Mouse (Mus musculus) left cerebral cortex, adult 9 months (tissue): Measurements from ENCODE around the gene Retsat.

ENCODE experiments used
- DNase-seq, 2 experiments: peaks; one replicate each; pipeline ENCODE4 v3.0.0; 2022; ENCODE audit warnings: low spot score in 2 of 2

The Retsat gene

DNA sequence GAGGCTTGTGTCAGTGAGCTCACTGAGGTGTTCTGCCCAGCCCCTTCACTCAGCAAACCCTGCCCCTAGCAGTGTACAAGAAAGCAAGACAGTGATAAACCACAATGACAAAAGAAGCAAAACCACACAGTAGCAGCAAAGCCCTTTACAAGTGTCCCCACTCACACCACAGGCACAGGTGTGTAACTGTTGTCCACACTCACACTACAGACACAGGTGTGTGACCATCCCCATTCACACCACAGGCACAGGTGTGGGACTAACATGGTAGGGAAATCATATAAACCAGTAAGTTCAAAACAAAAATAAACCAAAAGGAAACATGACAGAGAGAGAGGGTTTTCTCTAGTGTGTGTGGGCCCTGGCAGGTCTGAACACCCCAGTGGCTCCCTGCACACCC is 10.0 kb upstream of the Retsat start:
- DNase-seq, result no peak

DNA sequence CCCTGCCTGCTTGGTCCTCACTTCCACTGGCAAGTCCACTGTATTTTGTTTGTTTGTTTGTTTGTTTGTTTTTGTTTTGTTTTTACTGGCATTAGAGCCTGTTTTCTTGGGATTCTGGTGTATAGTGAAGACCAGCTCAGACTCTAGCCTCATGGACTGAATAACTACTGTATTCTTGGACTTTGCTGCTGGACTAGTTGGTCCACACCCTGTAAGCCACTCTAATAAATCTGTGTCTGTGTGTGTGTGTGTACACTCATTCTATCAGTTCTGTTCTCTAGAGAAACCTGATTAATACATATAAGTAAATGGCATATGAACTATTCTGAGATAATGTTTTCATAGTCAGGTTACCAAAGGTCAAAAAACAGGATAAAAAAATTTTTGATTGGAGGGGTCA is 8.2 kb upstream of the Retsat start:
- no peak for DNase-seq

DNA sequence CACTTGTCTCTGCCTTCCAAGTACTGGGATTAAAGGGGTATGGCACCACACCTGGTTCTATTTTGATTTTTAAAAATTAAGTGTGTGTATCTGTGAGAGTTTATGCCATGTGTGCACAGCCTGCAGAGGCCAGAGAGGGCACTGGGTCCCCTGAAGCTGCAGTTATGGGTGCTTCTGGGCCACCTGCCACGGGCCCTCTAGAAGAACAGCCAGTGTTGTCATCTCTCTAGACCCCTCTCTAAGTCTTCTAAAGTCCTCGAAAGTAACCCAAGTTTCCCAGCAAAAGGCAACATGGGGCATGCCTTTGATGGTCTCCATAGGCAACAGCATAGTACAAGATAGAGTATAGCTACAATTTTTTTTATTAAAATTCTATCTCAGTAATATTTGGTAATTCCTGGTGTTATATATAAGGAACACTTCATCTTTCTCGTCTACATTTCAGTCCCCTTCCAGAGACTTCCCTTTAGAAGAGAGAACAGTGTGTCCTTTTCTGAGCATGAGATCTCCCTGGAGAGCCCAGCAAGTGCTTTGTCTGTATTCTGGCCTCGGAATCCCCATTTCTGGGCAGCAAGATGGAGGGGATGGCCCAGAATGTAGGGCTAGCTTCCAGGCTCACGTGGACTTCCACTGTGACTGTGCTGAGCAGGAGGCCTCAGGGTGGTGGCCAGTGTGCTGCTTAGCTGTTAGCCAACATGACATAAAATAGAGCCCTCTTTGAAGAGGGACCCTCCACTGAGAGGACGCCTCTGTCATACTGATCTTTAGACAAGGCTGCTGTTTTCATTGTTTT is 5.1 kb upstream of the Retsat start:
- no peak for DNase-seq

DNA sequence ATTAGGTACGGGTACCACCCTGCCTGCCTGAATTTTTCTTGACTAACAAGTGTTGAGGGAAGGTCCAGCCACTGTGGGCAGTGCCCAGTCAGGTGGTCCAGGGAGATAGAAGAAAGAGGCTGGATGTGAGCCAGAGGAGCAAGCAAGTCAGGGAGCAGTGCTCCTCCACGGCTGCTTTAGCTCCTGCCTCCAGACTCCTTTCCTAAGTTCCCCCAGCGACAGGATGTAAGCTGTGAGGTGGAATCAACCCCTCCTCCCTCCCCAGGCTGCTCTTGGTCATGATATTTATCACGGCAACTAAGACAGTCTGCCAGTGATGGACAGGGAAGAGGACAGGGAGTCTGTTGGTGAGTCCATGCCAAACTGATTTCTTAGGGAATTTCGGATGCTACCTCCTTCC is 4.4 kb upstream of the Retsat start:
- no peak for DNase-seq

DNA sequence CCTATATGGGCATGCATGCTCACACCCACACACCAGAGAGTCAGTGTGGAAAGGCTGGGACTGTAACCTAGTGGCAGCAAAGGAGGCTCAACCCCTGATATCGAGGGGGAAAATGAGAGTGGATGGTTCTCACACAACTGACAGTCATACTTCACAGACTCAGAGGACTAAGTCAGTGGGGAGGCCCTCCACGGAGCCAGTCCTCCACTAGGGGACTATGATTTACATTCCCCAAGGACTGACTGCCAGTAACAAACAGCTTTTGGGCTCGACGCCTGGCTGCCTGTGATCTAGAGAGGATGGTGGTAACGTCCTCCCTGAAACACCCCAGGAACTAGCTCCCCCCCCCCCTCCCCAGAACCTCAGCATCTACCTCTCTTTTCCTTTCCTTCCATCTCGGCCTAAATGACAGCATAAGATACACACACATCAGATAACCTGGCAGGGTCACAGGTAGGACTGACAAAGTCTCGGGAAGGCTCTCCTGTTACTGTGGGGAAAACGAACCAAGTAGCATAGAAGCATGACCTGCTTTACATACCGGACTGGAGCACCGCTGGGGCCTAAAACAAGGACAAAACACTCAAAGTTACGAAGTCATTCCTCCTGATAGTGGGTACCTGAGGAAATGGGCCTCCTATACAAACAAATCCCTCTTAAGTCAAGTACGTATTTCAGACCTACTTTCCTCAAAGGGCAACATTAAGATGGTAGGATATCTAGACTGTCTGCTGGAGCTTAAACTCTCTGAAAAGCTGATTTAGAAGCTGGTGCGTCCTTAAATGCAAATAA is 996 bp upstream of the Retsat start:
- DNase-seq, result no peak

DNA sequence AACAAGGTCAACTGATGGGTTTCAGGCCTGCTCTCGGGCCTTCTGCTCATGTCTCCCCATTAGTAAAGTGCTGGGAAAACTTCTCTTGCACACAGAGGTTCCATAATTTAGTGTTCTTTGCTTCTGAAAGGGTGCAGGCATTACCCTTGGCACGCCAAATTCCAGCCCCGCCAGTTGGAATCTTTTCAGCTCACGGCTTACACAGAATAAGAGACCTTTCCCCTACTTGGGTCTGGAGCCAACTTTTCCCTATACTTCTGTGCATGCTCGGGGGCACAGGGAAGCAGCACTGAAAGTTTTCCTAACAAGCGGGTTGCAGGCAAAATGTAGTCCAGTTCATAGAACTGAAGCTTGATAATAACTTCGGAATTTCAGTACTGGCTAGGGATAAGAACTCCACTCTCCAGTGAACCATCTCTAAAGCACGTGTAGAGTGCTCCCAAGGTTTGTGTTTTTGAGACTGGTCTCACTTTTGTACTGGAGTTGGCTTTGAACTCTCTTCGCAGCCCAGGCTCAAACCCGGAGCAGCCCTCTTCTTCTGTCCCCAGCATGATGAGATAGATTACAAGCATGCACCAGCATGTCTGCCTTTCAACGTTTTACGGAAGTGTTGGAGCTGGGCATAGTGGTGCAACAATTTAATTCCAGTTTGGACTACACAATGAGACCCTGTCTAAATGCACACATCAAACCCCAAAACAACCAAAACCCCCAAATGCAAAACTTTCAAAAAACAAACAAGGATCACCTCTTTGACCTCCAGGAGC is 699 bp downstream of the Retsat start:
- DNase-seq, result peak in 1 of 2 experiments; percentile 47

DNA sequence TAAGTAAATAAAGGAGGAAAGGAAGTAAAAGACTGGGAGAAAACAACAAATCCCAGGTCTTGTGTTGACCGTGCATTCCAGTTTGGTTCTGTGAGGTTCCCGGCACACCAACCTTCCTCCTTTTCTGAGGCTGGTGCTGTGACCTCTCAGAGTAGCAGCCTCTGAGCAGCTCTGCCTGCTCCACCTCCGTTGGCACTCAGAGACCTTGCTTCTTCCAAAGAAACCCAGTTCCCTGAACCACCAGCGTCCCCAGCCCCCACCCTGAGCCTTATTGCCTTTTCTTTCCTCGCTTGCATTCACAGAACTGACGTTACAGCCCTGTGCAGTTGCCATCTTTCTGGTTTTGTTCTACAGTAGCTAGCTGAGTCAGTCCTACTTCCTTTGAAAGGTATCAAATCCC is 1.9 kb downstream of the Retsat start:
- DNase-seq, result no peak

DNA sequence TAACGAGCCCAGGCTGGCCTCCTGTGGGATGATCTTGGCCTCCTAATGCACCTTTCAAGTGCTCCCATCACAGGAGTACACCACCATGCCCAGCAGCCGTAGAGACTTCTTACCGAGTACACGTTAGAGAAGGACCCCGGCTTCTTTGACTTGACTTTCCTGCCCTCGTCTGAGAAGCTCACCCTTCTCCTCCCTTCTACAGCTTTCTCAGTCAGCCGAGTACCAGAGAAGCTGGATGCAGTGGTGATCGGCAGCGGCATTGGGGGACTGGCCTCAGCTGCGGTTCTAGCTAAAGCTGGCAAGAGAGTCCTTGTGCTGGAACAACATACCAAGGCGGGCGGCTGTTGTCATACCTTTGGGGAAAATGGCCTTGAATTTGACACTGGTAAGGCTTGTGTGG is 2.5 kb downstream of the Retsat start:
- DNase-seq, result no peak

DNA sequence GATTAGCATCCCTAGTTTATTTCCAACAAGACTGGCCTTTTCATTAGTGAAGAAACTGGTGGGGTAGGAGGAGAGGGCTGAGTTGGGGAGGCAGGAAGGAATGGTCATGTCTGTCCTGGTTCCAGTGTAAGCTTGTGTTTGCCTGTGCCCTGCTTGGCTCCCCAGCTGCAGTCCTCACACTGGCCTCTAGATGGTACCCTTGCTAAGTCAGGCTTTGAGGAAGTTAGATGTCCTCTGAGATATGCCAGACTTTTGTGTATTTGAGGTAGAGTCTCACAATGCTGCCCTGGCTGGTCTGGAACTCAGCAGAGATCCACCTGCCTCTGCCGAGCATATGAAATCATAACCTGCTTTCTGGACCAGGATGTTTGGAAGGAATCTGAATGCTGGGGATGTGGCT is 3.5 kb downstream of the Retsat start:
- peak in 1 of 2 experiments; percentile 88 for DNase-seq

DNA sequence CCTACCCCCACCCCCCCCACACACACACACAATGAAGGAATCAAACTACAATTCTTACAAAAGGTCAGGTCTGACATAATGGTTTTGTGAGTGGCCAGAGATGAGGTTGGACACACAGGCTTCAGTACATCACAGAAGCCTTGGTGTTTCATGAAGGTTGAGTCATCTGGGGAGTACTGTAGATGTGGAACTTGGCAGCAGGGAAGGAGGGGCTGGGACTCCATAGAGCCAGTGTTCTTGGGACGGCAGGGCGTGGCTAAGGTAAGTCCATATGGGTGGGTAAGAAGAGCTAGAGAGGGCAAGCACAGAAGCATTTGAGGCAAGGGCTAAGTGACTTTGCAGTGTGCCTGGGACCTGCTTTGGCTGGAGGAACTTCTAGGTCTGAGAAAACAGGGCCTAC is 5.8 kb downstream of the Retsat start:
- no peak for DNase-seq

DNA sequence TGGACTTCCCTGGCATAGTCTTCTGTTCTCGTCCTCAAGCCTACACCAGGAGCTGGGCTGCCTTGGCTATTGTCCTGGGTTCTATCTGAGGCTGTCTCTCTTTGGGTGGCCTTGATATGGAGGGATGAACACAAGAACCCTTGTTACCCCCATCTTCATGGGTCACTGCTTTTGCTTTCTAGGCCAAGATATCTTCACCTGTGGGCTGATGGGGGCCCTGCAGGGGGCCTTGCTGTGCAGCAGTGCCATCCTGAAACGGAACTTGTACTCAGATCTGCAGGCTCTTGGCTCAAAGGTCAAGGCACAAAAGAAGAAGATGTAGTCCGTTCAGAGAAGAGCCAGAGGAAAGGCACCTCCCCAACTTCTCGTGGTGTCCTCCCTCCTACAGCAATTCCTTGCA is 8.8 kb downstream of the Retsat start:
- no peak for DNase-seq

DNA sequence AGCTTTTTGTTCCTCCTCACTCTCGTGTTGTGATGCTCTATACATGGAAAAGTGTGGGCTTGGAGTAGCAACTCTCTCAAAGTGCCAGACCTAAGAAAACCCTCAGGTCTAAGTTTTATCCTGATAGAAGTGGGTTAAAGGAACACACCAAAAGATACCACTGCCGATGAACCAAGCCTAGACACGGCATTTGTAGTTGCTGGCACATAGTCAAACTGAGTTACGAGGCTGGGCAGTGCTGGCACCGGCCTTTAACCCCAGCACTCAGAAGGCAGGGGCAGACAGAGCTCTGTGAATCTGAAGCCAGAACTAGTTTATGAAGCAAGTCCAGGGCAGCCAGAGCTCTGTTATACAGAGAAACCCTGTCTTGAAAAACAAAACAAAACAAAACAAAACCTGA is 9.4 kb downstream of the Retsat start:
- DNase-seq, result no peak

DNA sequence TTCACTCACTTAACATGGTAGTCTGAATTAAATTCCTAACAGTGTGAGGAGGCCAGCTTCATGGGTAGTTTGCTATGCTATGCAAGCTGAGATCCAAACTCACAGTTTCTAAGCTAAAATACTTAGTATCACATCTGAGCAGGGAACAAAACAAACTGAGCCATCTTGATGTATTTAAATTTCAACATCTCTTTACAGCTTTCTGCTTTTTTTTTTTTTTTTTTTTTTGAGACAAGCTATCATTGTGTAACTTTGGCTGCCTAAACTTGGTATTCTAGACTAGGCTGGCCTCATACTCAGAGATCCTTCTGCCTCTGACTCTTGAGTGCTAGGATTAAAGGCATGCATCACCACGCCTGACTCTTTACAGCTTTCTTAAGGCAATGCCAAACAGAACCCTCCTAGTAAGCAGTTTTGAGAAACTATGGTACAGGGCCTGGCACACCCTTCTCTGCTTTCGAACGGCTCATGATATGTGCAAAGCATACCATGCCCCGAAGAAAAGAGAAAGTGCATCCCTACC is 10.4 kb downstream of the Retsat start:
- no peak for DNase-seq

DNA sequence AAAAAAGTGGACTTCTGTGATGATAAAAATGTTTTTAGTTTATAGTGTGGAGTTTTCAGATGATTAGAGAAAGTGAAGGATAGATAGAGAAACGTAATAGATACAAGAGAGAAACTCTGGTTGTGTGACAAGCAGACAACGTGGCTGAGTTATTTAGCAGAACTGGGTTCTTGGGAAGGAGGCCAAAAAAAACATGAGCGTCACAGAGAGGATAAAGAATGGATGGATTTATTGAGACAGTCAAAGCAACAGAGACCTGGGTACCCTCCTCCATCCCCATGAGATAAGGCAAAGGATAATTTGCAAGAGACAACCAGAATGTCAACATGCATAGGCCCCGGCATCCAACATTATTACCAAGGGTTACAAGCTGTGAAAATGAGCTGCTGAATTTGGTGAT is 12.0 kb downstream of the Retsat start:
- no peak for DNase-seq

DNA sequence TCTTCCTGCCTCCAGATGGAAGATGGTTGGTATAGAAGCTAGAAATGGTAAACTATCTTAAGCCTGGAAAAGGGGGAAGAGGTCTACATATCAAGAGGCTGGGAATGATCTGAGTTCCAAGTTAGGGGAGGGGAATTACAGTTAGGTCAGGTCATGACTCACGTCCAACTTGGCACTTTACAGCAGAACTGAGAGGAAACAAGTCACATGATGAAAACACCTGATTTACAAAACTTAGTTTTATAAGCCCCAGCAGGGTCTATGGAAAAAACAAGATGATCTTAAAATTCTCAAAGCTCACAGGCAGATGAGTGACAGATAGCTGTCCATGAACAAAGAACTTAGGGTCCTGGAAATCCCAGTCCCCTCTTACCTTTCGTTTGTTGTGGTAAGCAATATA is 16.9 kb downstream of the Retsat start:
- DNase-seq, result no peak

DNA sequence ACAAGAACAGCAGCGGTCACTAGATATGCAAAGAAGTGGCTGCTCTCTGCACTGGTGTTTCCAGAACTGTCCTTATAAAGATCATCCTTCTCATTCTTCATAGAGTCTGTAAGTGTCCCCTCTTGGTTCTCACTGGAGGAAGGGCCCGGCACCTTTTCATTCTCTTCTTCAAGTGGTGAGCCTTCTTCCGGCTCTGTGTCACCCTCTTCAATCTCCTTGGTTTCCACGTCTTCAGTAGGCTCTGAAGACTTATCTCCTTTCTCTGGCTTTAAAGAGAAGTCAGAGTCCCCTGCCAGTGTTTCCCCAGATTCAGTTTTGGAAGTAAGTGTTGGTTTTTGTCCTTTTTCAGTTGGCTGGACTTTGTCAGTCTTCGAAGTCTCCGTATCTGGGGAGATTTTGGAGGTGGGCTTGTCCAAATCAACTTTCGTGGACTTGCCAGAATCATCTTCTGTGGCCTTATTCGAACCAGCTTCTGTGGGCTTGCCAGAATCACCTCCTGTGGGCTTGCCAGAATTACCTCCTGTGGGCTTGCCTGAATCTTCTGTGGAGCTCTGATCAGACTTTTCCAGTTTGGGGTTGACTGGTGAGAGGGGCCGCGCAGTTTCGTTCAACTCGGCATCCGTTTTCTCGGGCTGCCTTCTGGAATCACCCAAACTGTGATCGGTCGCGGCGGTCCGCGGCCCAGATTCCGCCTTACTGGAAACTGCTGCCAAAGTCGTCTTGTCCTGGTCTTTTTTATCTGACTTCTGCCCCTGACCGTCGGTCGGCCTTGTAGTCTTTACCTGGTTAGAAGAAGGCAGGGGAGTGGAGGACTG is 17.5 kb downstream of the Retsat start:
- DNase-seq, result no peak

DNA sequence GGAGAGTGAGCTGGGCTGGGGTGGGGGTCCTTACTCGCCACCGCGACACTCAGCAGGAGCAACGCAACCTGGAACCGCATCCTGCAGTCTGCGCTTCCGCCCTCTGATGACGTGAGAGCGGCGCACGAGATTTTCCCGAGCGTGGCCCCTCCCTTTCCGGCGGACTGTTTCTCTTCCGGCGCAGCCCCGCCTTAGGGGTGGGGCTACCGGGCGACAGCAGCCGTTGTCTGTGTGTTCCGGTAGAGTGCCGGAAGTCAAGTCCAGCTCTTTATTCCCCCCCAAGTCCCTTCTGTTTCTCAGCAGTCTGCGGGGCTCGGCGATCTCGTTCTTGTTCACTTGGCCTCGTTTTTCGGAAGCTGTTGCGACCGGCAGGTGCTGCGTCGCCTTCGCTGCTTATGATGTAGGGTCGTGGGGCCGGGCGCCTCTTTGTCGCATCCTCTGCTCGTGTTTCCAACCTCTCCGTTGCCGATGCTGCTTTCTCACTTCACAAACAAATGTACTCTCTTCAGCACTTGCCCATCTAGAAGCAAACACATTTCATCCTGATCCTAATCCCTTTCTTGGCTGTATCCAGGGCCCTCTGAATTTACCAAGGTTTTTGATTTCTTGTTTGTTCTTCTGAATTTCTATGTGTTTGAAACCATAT is 18.5 kb downstream of the Retsat start, which contains the start of gene Tgoln1:
Gene Tgoln1 (minus strand): TSS at position 358 of the 646 bp plus-strand sequence.
- peak; percentile 79 to 90 for DNase-seq

DNA sequence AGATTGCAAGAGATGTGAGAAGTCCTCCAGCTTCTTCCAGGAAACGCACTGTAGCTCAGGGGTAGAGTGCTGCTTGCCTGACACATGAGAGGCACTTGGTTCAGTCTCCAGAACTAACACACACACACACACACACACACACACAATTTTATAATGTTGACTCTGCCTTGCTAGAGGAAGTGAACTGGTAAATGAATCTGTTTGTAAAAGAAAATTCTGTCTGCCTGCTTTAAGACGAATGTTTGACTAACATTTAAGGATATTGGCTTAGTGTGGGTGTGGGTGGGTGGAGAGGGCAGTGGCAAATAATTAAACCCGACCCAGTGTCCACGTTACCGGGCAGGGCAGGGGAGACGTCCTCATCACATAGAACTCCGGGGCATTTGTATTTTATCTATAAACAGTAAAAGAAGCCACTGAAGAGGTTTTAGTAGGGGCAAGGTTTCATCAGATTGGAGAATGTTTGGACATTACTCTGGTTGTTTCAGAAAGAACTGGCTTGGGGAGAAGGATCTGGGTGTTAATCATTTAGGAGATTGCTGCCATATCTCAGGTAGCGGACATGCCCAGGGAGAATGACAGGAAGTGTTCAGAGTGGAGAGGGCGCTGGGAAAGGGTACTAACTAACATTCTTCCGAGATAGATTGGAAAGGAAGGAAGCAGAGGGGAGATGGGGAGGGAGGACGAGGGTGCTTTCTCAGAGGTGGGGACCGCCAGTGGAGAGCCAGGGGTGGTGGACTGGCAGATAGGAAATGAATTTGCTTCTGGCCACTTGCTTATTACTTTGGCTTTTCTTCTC is 21.7 kb downstream of the Retsat start:
- DNase-seq, result no peak

DNA sequence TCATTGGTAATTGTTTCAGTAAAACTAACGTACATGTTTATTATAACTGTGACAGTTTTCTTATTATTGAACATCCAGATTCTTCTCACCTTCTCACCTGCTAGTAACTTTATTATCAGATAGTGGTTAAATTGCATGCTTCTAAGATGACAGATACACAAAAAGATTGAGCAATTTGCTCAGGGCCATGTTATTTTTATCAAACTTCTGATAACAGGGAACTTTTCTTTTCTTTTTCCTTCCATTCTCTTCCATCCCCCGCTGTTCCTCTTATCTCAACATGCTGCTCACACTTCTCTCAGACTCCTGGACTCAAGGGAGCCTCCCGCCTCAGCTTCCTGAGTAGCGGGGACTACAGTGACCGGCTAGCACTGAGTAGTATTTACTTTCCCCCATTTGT is 22.6 kb downstream of the Retsat start:
- DNase-seq, result no peak

DNA sequence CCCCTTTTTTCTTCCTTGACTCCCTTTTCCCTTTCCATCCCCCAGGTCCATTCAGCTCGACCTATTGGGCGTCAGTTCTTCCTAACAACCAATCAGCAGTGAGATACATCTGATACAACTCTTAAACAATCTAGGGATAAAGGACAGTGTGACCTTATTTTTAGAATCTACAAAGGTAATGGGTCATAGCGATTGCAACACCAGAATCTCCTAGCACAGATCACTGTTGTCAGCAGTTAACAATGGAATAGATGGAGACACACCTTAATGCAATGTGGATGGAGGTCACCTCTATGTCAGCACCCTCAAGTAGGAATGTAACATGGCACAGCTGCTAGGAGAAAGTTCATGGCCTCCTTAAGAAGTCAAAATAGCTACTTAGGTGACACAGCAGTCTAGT is 24.6 kb downstream of the Retsat start:
- no peak for DNase-seq
